Mouse (Mus musculus): ENCODE data around the gene Traf7. TPM values are rescaled to one million over a fixed set of nuclear protein-coding genes. Genes with fewer than 3 reads are reported as not detected.

The Traf7 gene
- total and polyA plus RNA-seq, 3 experiments: 109 to 176 (median 122) TPM

DNA sequence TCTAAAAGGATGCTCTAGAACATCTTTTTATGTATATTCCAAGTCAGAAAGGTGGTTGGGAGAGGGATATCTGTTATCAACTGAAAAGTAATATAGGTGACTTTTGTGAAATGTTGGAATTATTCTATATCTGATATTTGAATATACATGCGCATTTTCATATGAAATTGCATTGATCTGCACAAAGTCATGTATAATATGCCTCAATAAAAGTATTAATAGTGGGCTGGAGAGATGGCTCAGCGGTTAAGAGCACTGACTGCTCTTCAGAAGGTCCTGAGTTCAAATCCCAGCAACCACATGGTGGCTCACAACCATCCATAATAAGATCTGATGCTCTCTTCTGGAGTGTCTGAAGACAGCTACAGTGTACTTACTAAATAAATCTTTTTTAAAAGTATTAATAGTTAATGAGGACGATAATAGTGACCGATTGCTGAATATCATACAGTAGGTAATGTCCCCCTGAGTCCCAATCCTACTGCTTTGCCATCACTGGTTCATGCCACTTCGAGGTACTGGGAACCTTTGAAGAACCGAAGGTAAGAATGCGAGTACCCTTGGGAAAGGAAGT is 58.3 kb downstream of the Traf7 start:
- in situ Hi-C loops (cut with MboI; ENCODE audit: low pct_ligation_motif_present, low pct_unique_long_range_greater_than_20kb, low sequenced_read_pairs) (no loop called here), dilution Hi-C loops (cut with MboI; ENCODE audit: extremely low pct_ligation_motif_present, extremely low pct_unique_long_range_greater_than_20kb, low sequenced_read_pairs) (no loop called here)
- Histone ChIP-seq H3K27me3 (replicated peaks) (no peaks in the 10 kb centered on the region), H3K4me1 (ENCODE audit: control insufficient read depth in 1 of 2, insufficient read depth in 2 of 2) (peaks cover 12 to 23% of the 10 kb centered on the region in 2 experiments), H3K79me2 (replicated peaks; ENCODE audit: control insufficient read depth, extremely low read depth, insufficient read depth, poor library complexity, severe bottlenecking) (peaks cover 7% of the 10 kb centered on the region; the same call in 1 of the 2 replicates), H3K9me3 (replicated peaks; ENCODE audit: low read length) (no peaks in the 10 kb centered on the region), H3K4me2 (ENCODE audit: insufficient read depth, low read depth, poor library complexity, severe bottlenecking) (no peak overlapping the region), H3K27ac (ENCODE audit: insufficient read depth, low read depth) (peak overlapping the region; percentile 80), H3K9ac (ENCODE audit: insufficient read depth, low read depth) (peak overlapping the region; percentile 70), H3K36me3 (replicated peaks in 1 of 2; ENCODE audit: control insufficient read depth in 1 of 2, insufficient read depth in 1 of 2, low read length in 1 of 2) (peaks cover 14 to 46% of the 10 kb centered on the region in 2 experiments), H3K4me3 (replicated peaks in 1 of 3; ENCODE audit: low read depth in 2 of 3, low read length in 2 of 3, poor library complexity in 1 of 3) (peak overlapping the region; percentile 89 to 100 (median 98))
- DNase-seq (ENCODE audit: extremely low read depth): no peak
- TF ChIP-seq TBP (conservative IDR thresholded peaks at IDR 0.05; ENCODE audit: low read depth, low read length): peak; percentile 96
- TF ChIP-seq MXI1 (IDR thresholded peaks at IDR 0.05; ENCODE audit: low read depth, low read length): no peak; the same call in 1 of the 2 replicates

DNA sequence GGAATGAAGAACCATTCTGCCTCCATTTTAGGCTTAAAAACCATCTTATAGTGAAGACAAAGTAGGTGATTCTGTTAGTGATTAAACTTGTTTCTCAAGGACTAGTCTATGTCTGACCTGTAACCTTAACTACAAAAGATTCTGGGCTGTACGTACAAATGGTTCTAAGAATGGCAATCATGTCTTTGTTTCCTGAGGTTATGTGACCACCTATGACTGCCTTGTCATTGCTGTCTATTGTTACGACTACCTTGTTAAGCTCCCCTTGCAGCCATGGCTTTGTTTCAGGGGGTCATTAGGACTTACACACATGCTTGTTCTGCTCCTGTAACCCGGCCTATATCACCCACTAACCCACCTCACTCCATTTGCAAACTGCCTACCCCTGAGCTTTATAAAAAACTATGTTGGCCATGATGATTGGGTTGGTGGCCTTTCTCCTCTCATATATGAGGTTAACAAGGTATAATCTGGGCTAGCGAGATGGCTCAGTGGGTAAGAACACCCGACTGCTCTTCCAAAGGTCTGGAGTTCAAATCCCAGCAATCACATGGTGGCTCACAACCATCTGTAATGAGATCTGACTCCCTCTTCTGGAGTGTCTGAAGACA is 59.0 kb downstream of the Traf7 start:
- Histone ChIP-seq H3K27me3 (replicated peaks) (no peaks in the 10 kb centered on the region), H3K4me3 (replicated peaks in 1 of 3; ENCODE audit: low read depth in 2 of 3, low read length in 2 of 3, poor library complexity in 1 of 3) (no peak overlapping the region), H3K4me1 (ENCODE audit: control insufficient read depth in 1 of 2, insufficient read depth in 2 of 2) (peaks cover 12 to 23% of the 10 kb centered on the region in 2 experiments), H3K4me2 (ENCODE audit: insufficient read depth, low read depth, poor library complexity, severe bottlenecking) (no peak overlapping the region), H3K36me3 (replicated peaks in 1 of 2; ENCODE audit: control insufficient read depth in 1 of 2, insufficient read depth in 1 of 2, low read length in 1 of 2) (peaks cover 10 to 39% of the 10 kb centered on the region in 2 experiments), H3K9me3 (replicated peaks; ENCODE audit: low read length) (no peaks in the 10 kb centered on the region), H3K9ac (ENCODE audit: insufficient read depth, low read depth) (no peak overlapping the region), H3K27ac (ENCODE audit: insufficient read depth, low read depth) (no peak overlapping the region), H3K79me2 (replicated peaks; ENCODE audit: control insufficient read depth, extremely low read depth, insufficient read depth, poor library complexity, severe bottlenecking) (peaks cover 7% of the 10 kb centered on the region; the same call in 1 of the 2 replicates)
- no peak for DNase-seq (ENCODE audit: extremely low read depth)
- in situ Hi-C loops (cut with MboI; ENCODE audit: low pct_ligation_motif_present, low pct_unique_long_range_greater_than_20kb, low sequenced_read_pairs): no loop called here
- TF ChIP-seq TCF12 (IDR thresholded peaks at IDR 0.05; ENCODE audit: low read depth, low read length): no peak
- TF ChIP-seq ELF1 (IDR thresholded peaks at IDR 0.05; ENCODE audit: low read depth, low read length): 0 out of 2 replicates have a peak, but pooled peaks have one; percentile 11
- 0 out of 2 replicates have a peak, but pooled peaks have one; percentile 57 for TF ChIP-seq TBP (conservative IDR thresholded peaks at IDR 0.05; ENCODE audit: low read depth, low read length)
- dilution Hi-C loops (cut with MboI; ENCODE audit: extremely low pct_ligation_motif_present, extremely low pct_unique_long_range_greater_than_20kb, low sequenced_read_pairs): no loop called here

DNA sequence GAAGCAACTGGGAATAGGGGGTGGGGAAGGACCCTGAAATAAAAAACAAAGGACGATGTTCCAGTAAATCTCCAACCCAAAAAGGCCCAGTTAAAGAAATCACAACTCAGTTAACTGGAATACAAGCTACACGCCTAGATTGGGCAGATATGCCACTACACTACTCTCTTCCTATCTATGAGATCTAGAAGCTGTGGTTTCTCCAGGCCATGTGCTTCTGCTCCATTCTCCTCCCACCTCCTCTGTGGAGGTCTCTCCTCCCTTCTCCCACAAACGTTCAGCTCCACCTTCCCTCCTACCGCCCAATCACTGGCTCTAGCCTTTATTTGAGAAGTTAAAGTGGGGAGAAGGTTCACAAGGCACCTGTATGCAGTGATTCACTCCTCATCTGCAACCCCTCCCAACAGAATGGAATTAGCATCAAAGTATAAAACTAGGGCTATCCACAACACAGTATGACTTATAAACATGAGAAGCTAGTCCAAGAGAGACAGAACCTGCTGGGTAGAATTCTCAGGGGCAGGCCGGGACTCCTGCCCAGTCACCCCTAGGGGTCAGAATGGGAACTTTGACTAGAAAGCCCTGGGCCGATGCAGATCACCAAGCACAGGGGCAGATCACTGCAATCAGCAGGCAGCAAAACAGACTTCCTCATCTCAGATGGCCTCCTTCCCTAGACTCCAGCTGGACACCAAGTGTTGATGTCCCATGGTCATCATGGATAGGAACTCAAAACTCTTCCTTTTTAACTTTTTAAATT is 64.2 kb downstream of the Traf7 start:
- Histone ChIP-seq H3K9ac (ENCODE audit: insufficient read depth, low read depth) (no peak overlapping the region), H3K4me1 (ENCODE audit: control insufficient read depth in 1 of 2, insufficient read depth in 2 of 2) (peaks cover 6 to 7% of the 10 kb centered on the region in 2 experiments; a peak in 2 of 4 replicates), H3K27ac (ENCODE audit: insufficient read depth, low read depth) (no peak overlapping the region), H3K9me3 (replicated peaks; ENCODE audit: low read length) (no peaks in the 10 kb centered on the region), H3K27me3 (replicated peaks) (no peaks in the 10 kb centered on the region), H3K4me2 (ENCODE audit: insufficient read depth, low read depth, poor library complexity, severe bottlenecking) (no peak overlapping the region), H3K36me3 (replicated peaks in 1 of 2; ENCODE audit: control insufficient read depth in 1 of 2, insufficient read depth in 1 of 2, low read length in 1 of 2) (peaks cover 3 to 18% of the 10 kb centered on the region in 2 experiments), H3K79me2 (replicated peaks; ENCODE audit: control insufficient read depth, extremely low read depth, insufficient read depth, poor library complexity, severe bottlenecking) (no peaks in the 10 kb centered on the region), H3K4me3 (replicated peaks in 1 of 3; ENCODE audit: low read depth in 2 of 3, low read length in 2 of 3, poor library complexity in 1 of 3) (no peak overlapping the region)
- TF ChIP-seq CTCF (conservative IDR thresholded peaks at IDR 0.05 in 1 of 2, IDR thresholded peaks at IDR 0.05 in 1 of 2; ENCODE audit: low read depth in 2 of 2, low read length in 2 of 2): peak in 1 of 2 experiments; percentile 37; a peak in 3 of 4 replicates
- TF ChIP-seq KAT2A (IDR thresholded peaks at IDR 0.05; ENCODE audit: insufficient replicate concordance, low read length): no peak
- dilution Hi-C loops (cut with MboI; ENCODE audit: extremely low pct_ligation_motif_present, extremely low pct_unique_long_range_greater_than_20kb, low sequenced_read_pairs) (no loop called here), in situ Hi-C loops (cut with MboI; ENCODE audit: low pct_ligation_motif_present, low pct_unique_long_range_greater_than_20kb, low sequenced_read_pairs) (no loop called here)
- DNase-seq (ENCODE audit: extremely low read depth): no peak
